Mouse (Mus musculus): ENCODE results near the gene Camk2b. TPM values are rescaled to one million over a fixed set of nuclear protein-coding genes. Genes with fewer than 3 reads are reported as not detected.

Camk2b gene
- polyA plus RNA-seq, 1 experiment from 2014 or later: 3.4 TPM

GRCm38 (mm10) chr11:5975068-5975467 lies 91.1 kb downstream of the Camk2b start:
- Histone ChIP-seq H3K27ac (ENCODE audit: low read depth) (no peak overlapping the region), H3K36me3 (ENCODE audit: control insufficient read depth, insufficient read depth, low read length) (no peaks in the 10 kb centered on the region), H3K4me3 (ENCODE audit: low read depth, low read length) (no peak overlapping the region), H3K9me3 (ENCODE audit: control insufficient read depth, low read length) (no peaks in the 10 kb centered on the region), H3K9ac (ENCODE audit: low read length) (no peak overlapping the region), H3K27me3 (replicated peaks; ENCODE audit: control insufficient read depth, insufficient read depth, low read length) (no peaks in the 10 kb centered on the region), H3K4me1 (replicated peaks; ENCODE audit: control insufficient read depth, insufficient read depth, low read length) (peaks cover 10% of the 10 kb centered on the region; the same call in 1 of the 2 replicates), H3K4me2 (ENCODE audit: low read length) (no peak overlapping the region)
- no peak for ATAC-seq (replicated peaks; ENCODE audit: low FRiP score, low TSS enrichment, low read depth)
- DNase-seq (ENCODE audit: low spot score): no peak
- WGBS: 66% methylated on average over 2 of the region's 2 CpGs

DNA sequence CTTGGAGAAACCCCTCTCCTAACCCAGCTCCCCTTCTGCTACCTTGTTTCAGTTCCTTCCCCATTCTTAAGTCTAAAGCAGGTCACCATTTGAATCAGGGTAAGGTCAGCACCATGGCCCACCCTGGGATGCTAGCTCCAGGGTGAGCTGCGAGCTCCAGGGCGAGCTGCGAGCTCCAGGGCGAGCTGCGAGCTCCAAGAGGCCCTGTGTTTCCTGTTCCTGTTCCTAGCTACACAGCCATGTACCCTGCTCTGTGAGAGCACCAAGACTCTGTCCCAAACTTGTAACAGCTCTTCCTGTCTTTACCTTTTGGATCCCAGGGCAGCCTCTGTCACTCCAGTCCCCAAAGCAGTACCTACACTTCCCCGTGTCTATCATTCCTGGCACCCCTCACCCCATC lies 92.1 kb downstream of the Camk2b start:
- Histone ChIP-seq H3K4me2 (ENCODE audit: low read length) (no peak overlapping the region), H3K4me1 (replicated peaks; ENCODE audit: control insufficient read depth, insufficient read depth, low read length) (peaks cover 10% of the 10 kb centered on the region; the same call in 1 of the 2 replicates), H3K36me3 (ENCODE audit: control insufficient read depth, insufficient read depth, low read length) (peaks cover 10% of the 10 kb centered on the region), H3K9ac (ENCODE audit: low read length) (no peak overlapping the region), H3K27ac (ENCODE audit: low read depth) (no peak overlapping the region), H3K4me3 (ENCODE audit: low read depth, low read length) (no peak overlapping the region), H3K27me3 (replicated peaks; ENCODE audit: control insufficient read depth, insufficient read depth, low read length) (no peaks in the 10 kb centered on the region), H3K9me3 (ENCODE audit: control insufficient read depth, low read length) (no peaks in the 10 kb centered on the region)
- no peak for DNase-seq (ENCODE audit: low spot score)
- WGBS: 77% methylated on average over 6 of the region's 6 CpGs
- no peak for ATAC-seq (replicated peaks; ENCODE audit: low FRiP score, low TSS enrichment, low read depth)

GRCm38 (mm10) chr11:5973151-5973550 lies 93.0 kb downstream of the Camk2b start:
- Histone ChIP-seq H3K4me3 (ENCODE audit: low read depth, low read length) (no peak overlapping the region), H3K36me3 (ENCODE audit: control insufficient read depth, insufficient read depth, low read length) (peaks cover 18% of the 10 kb centered on the region), H3K27me3 (replicated peaks; ENCODE audit: control insufficient read depth, insufficient read depth, low read length) (no peaks in the 10 kb centered on the region), H3K9me3 (ENCODE audit: control insufficient read depth, low read length) (no peaks in the 10 kb centered on the region), H3K27ac (ENCODE audit: low read depth) (no peak overlapping the region), H3K4me2 (ENCODE audit: low read length) (0 out of 2 replicates have a peak overlapping the region, but pooled peaks have one; percentile 9), H3K4me1 (replicated peaks; ENCODE audit: control insufficient read depth, insufficient read depth, low read length) (peaks cover 10% of the 10 kb centered on the region; the same call in 1 of the 2 replicates), H3K9ac (ENCODE audit: low read length) (no peak overlapping the region)
- WGBS: 27% methylated on average over 7 of the region's 7 CpGs
- DNase-seq (ENCODE audit: low spot score): no peak
- ATAC-seq (replicated peaks; ENCODE audit: low FRiP score, low TSS enrichment, low read depth): no peak

DNA sequence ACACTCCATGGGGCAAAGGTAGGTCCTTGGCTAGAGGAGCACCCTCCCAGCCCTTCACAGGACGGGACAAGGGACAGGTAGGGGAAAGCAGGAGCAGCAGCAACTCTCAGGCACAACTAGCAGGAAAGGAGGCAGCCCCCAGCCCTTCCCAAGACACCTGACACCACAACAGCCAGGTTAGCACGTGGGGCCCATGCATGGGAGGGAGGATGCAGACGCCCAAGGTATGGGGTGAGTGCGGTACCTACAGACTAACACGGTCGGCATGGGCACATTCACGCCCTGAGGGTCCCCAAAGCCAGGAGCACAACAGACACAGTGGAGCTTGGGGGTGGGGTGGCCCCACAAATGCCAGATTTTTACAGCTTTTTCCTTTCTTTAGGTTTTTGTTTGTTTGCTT lies 95.0 kb downstream of the Camk2b start:
- WGBS: 44% methylated on average over 7 of the region's 7 CpGs
- Histone ChIP-seq H3K9ac (ENCODE audit: low read length) (no peak overlapping the region), H3K4me2 (ENCODE audit: low read length) (0 out of 2 replicates have a peak overlapping the region, but pooled peaks have one; percentile 11), H3K4me3 (ENCODE audit: low read depth, low read length) (no peak overlapping the region), H3K4me1 (replicated peaks; ENCODE audit: control insufficient read depth, insufficient read depth, low read length) (peaks cover 10% of the 10 kb centered on the region; the same call in 1 of the 2 replicates), H3K27me3 (replicated peaks; ENCODE audit: control insufficient read depth, insufficient read depth, low read length) (no peaks in the 10 kb centered on the region), H3K36me3 (ENCODE audit: control insufficient read depth, insufficient read depth, low read length) (peaks cover 35% of the 10 kb centered on the region), H3K9me3 (ENCODE audit: control insufficient read depth, low read length) (no peaks in the 10 kb centered on the region), H3K27ac (ENCODE audit: low read depth) (no peak overlapping the region)
- no peak for DNase-seq (ENCODE audit: low spot score)
- ATAC-seq (replicated peaks; ENCODE audit: low FRiP score, low TSS enrichment, low read depth): no peak

DNA sequence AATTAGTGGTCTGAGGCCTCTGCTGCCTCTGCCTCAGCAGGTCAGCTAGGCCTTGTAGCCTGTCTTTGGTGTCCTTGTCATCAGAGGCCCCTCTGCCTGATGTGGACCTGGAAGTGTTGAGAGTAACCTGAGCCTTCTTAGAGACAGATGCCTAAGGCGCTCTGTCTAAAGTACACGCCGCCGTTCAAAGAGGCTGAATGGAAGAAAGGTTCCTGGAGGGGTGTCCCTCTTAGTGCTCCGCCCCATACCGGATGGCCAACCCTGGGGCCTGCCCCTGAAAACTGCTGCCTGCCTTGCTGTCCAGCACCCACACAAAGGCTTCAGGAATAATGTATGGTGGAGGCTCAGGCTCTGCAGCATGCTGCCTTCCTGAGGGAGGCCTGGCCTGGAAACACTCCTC lies 97.9 kb downstream of the Camk2b start:
- H3K27ac ChIP-seq (ENCODE audit: low read depth): no peak overlapping the region
- H3K27me3 ChIP-seq (replicated peaks; ENCODE audit: control insufficient read depth, insufficient read depth, low read length): no peaks in the 10 kb centered on the region
- WGBS: 73% methylated on average over 6 of the region's 6 CpGs
- no peak for DNase-seq (ENCODE audit: low spot score)
- ATAC-seq (replicated peaks; ENCODE audit: low FRiP score, low TSS enrichment, low read depth): no peak
- H3K4me1 ChIP-seq (replicated peaks; ENCODE audit: control insufficient read depth, insufficient read depth, low read length): peaks cover 7% of the 10 kb centered on the region; the same call in 1 of the 2 replicates
- H3K9me3 ChIP-seq (ENCODE audit: control insufficient read depth, low read length): no peaks in the 10 kb centered on the region
- H3K36me3 ChIP-seq (ENCODE audit: control insufficient read depth, insufficient read depth, low read length): peaks cover 62% of the 10 kb centered on the region
- no peak overlapping the region for H3K4me2 ChIP-seq (ENCODE audit: low read length)
- no peak overlapping the region for H3K4me3 ChIP-seq (ENCODE audit: low read depth, low read length)
- H3K9ac ChIP-seq (ENCODE audit: low read length): no peak overlapping the region

- Histone ChIP-seq H3K9ac (ENCODE audit: low read length) (no peak overlapping the region), H3K4me3 (ENCODE audit: low read depth, low read length) (no peak overlapping the region), H3K4me1 (replicated peaks; ENCODE audit: control insufficient read depth, insufficient read depth, low read length) (no peaks in the 10 kb centered on the region), H3K36me3 (ENCODE audit: control insufficient read depth, insufficient read depth, low read length) (peaks cover 77% of the 10 kb centered on the region), H3K4me2 (ENCODE audit: low read length) (no peak overlapping the region), H3K27ac (ENCODE audit: low read depth) (no peak overlapping the region), H3K27me3 (replicated peaks; ENCODE audit: control insufficient read depth, insufficient read depth, low read length) (no peaks in the 10 kb centered on the region), H3K9me3 (ENCODE audit: control insufficient read depth, low read length) (no peaks in the 10 kb centered on the region)
- ATAC-seq (replicated peaks; ENCODE audit: low FRiP score, low TSS enrichment, low read depth) (no peak), DNase-seq (ENCODE audit: low spot score) (no peak)
- WGBS: 89% methylated on average over 3 of the region's 3 CpGs
These were observed 99.4 kb downstream of the Camk2b start for GRCm38 (mm10) chr11:5966751-5967150.

DNA sequence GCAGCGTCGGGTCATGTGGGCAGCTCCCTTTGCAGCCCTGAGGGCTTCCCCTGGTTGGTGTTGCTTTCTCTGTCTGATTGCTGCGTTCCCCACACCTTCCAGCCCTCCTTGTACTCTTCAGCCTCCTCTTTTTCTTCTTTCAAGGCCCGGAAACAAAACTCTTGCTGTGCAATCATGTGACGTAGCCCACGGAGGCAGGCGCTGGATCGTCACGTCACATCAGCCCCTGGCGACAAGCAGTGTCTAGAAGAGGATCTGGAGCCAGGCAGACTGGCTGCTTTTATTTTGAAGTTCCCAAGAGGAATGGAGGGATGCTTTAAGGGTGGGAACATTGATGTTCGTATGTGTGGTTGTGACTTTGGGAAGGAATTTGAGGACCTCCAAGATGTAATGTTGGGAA lies 100.3 kb downstream of the Camk2b start:
- Histone ChIP-seq H3K4me2 (ENCODE audit: low read length) (no peak overlapping the region), H3K27me3 (replicated peaks; ENCODE audit: control insufficient read depth, insufficient read depth, low read length) (no peaks in the 10 kb centered on the region), H3K9me3 (ENCODE audit: control insufficient read depth, low read length) (no peaks in the 10 kb centered on the region), H3K4me1 (replicated peaks; ENCODE audit: control insufficient read depth, insufficient read depth, low read length) (no peaks in the 10 kb centered on the region), H3K4me3 (ENCODE audit: low read depth, low read length) (no peak overlapping the region), H3K36me3 (ENCODE audit: control insufficient read depth, insufficient read depth, low read length) (peaks cover 85% of the 10 kb centered on the region), H3K9ac (ENCODE audit: low read length) (no peak overlapping the region), H3K27ac (ENCODE audit: low read depth) (no peak overlapping the region)
- 85% methylated on average over 11 of the region's 11 CpGs for WGBS
- no peak for DNase-seq (ENCODE audit: low spot score)
- no peak for ATAC-seq (replicated peaks; ENCODE audit: low FRiP score, low TSS enrichment, low read depth)

- Histone ChIP-seq H3K4me1 (replicated peaks; ENCODE audit: control insufficient read depth, insufficient read depth, low read length) (peaks cover 7% of the 10 kb centered on the region; the same call in 1 of the 2 replicates), H3K9ac (ENCODE audit: low read length) (no peak overlapping the region), H3K36me3 (ENCODE audit: control insufficient read depth, insufficient read depth, low read length) (peaks cover 53% of the 10 kb centered on the region), H3K27ac (ENCODE audit: low read depth) (no peak overlapping the region), H3K27me3 (replicated peaks; ENCODE audit: control insufficient read depth, insufficient read depth, low read length) (no peaks in the 10 kb centered on the region), H3K4me2 (ENCODE audit: low read length) (no peak overlapping the region), H3K9me3 (ENCODE audit: control insufficient read depth, low read length) (no peaks in the 10 kb centered on the region), H3K4me3 (ENCODE audit: low read depth, low read length) (no peak overlapping the region)
- DNase-seq (ENCODE audit: low spot score) (no peak), ATAC-seq (replicated peaks; ENCODE audit: low FRiP score, low TSS enrichment, low read depth) (no peak)
- 79% methylated on average over 2 of the region's 2 CpGs for WGBS
These were observed 106.1 kb downstream of the Camk2b start for GRCm38 (mm10) chr11:5960051-5960450.

DNA sequence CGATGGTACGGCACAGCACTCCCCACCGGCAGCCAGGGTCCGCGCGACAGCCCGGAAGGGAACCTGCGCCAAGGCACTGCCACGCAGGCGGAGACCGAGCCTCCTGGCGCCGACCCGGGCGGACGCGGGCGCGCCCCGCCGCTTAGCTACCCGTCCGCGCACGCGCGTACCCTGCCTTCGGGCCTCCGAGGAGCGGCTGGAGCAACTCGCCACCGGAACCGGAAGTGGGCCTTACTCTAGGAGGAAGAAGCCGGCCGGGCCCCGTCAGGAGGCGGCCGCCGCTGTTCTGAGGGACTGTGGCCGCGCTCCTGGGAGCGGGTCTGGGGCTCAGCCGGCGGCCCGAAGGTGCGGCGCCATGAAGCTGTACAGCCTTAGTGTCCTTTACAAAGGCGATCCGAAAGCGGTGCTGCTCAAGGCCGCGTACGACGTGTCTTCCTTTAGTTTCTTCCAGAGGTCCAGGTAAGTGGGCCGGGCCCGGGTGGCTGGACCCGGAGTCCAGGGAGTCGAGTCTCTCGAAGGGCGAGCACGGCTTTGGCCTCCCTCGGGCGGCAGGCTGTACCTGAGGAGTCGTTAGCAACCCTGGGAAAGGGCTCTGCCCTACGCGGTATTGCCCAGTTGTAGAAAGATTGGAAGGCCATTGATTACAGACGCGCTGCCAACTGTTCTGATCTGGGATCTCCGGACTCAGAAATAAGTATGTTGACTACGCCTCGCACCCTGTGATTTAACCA lies 110.5 kb downstream of the Camk2b start, which contains the start of gene Ykt6:
TSS of gene Ykt6 (plus strand) at position 148 of the 731 bp plus-strand sequence.
- H3K9me3 ChIP-seq (ENCODE audit: control insufficient read depth, low read length): no peaks in the 10 kb centered on the region
- ATAC-seq (replicated peaks; ENCODE audit: low FRiP score, low TSS enrichment, low read depth): peak; percentile 96
- H3K27ac ChIP-seq (ENCODE audit: low read depth): peak within 1 kb of the TSS; percentile 90

More for the DNA sequence above, 110.5 kb downstream of the Camk2b start, which contains the start of gene Ykt6:
- peak; percentile 92 for DNase-seq (ENCODE audit: low spot score)
- peaks cover 11% of the 10 kb centered on the region for H3K4me1 ChIP-seq (replicated peaks; ENCODE audit: control insufficient read depth, insufficient read depth, low read length)
- H3K4me2 ChIP-seq (ENCODE audit: low read length): peak within 1 kb of the TSS; percentile 96
- H3K36me3 ChIP-seq (ENCODE audit: control insufficient read depth, insufficient read depth, low read length): peaks cover 11% of the 10 kb centered on the region; the same call in 1 of the 2 replicates
- H3K27me3 ChIP-seq (replicated peaks; ENCODE audit: control insufficient read depth, insufficient read depth, low read length): no peaks in the 10 kb centered on the region
- H3K4me3 ChIP-seq (ENCODE audit: low read depth, low read length): peak within 1 kb of the TSS; percentile 83
- peak within 1 kb of the TSS; percentile 89 for H3K9ac ChIP-seq (ENCODE audit: low read length)
- under 1% methylated on average over 71 of the region's 71 CpGs for WGBS

Measured in intestine, embryonic 14.5 days (tissue).